Mouse (Mus musculus) G1E (cell line): ENCODE results near the gene Ppp2r5e.

Experiments used
- CTCF ChIP-seq: IDR thresholded peaks from 2 replicates; pipeline ENCODE4 v1.5.1; 2012; ENCODE audit warnings: low read depth, low read length, inconsistent platforms, mixed read lengths
- GATA1 ChIP-seq: IDR thresholded peaks from 2 replicates; pipeline ENCODE4 v1.6.1; 2012; ENCODE audit warnings: borderline replicate concordance, low read length, inconsistent platforms, mixed read lengths
- POLR2AphosphoS5 ChIP-seq: IDR thresholded peaks from 2 replicates; pipeline ENCODE4 v1.6.1; 2012; ENCODE audit warnings: low read depth, low read length, inconsistent platforms; ENCODE audit not compliant: insufficient replicate concordance
- TAL1 ChIP-seq: conservative IDR thresholded peaks from 2 replicates; pipeline ENCODE4 v1.6.1; 2012; ENCODE audit warnings: low read depth, low read length, inconsistent platforms, mixed read lengths

- TF ChIP-seq CTCF = no peak
- TF ChIP-seq TAL1 = no peak
- no peak for TF ChIP-seq POLR2AphosphoS5
- TF ChIP-seq GATA1 = no peak
Measured at GRCm38 (mm10) chr12:75522931-75523330, 73.1 kb downstream of the Ppp2r5e start.
